Mouse (Mus musculus) CH12F3 (cell line): ENCODE results near the gene Gm3183.
"Not testable (repeated sequence)": the region's sequence is repeated elsewhere in the genome, so short reads cannot be mapped to it uniquely, and the experiment has no call there.

Experiments used
- in situ Hi-C: fragments of 300-500 bp; cut with MboI; formaldehyde crosslinking; loops from 2 replicates; pipeline ENCODE4 v1.14.3; 2020; ENCODE audit warnings: low sequenced_read_pairs

Gm3183 gene

GRCm38 (mm10) chr5:94865136-94865535 is at the start of gene Gm3183:
TSS of gene Gm3183 (plus strand) at chr5:94865436.
- in situ Hi-C loops, result not testable (repeated sequence)
